Mouse (Mus musculus) stomach, embryonic 14.5 days (tissue): ENCODE measurements around the gene Sh2b2. TPM values are rescaled to one million over a fixed set of nuclear protein-coding genes. Genes with fewer than 3 reads are reported as not detected.

Experiments used
- ATAC-seq: fragments of 200-750 bp; cut with Nextera tagmentation; 2 replicates; pipeline ENCODE4 v1.8.0; 2017; ENCODE audit warnings: low read depth, moderate TSS enrichment; ENCODE audit not compliant: insufficient number of reproducible peaks, insufficient read depth, low FRiP score
- H3K27ac ChIP-seq: fragments of 300-500 bp; sonication (generic); 2 replicates; pipeline ENCODE4 v1.5.1; 2014; ENCODE audit warnings: mild to moderate bottlenecking, low read length, moderate library complexity, mixed read lengths
- H3K27me3 ChIP-seq: fragments of 300-500 bp; sonication (generic); 2 replicates; pipeline ENCODE4 v1.6.1; 2014; ENCODE audit warnings: low read length, control low read depth, mixed read lengths; ENCODE audit not compliant: control insufficient read depth, insufficient read depth
- H3K36me3 ChIP-seq: fragments of 300-500 bp; sonication (generic); 2 replicates; pipeline ENCODE4 v1.6.1; 2014; ENCODE audit warnings: mild to moderate bottlenecking, control low read depth, low read length, moderate library complexity, mixed read lengths; ENCODE audit not compliant: control insufficient read depth, insufficient read depth
- H3K4me1 ChIP-seq: fragments of 300-500 bp; sonication (generic); 2 replicates; pipeline ENCODE4 v1.6.1; 2014; ENCODE audit warnings: low read length, control low read depth, mixed read lengths; ENCODE audit not compliant: control insufficient read depth, insufficient read depth
- H3K4me2 ChIP-seq: fragments of 300-500 bp; sonication (generic); replicated peaks from 2 replicates; pipeline ENCODE4 v1.6.1; 2014; ENCODE audit warnings: low read depth, low read length, control low read depth
- H3K4me3 ChIP-seq: fragments of 300-500 bp; sonication (generic); 2 replicates; pipeline ENCODE4 v1.5.1; 2014; ENCODE audit warnings: low read depth, low read length, control low read depth
- H3K9ac ChIP-seq: fragments of 300-500 bp; sonication (generic); replicated peaks from 2 replicates; pipeline ENCODE4 v1.6.1; 2014; ENCODE audit warnings: low read depth, mild to moderate bottlenecking, control low read depth, low read length, moderate library complexity, mixed read lengths
- H3K9me3 ChIP-seq: fragments of 300-500 bp; sonication (generic); 2 replicates; pipeline ENCODE4 v1.6.1; 2016; ENCODE audit warnings: low read depth, low read length, control low read depth; ENCODE audit not compliant: control insufficient read depth
- WGBS: fragments of 180-500 bp; shearing (Covaris S2); extraction: QIAGEN DNeasy Blood & Tissue Kit; methylation state at CpG from one replicate; pipeline ENCODE4 v1.1.7; 2014; 5-methylcytosine and 5-hydroxymethylcytosine counted together
- polyA plus RNA-seq: library from polyadenylated mRNA; unstranded; fragments of >200 nt; fragmentation: Nextera tagmentation; extraction: Ambion mirVana; gene quantifications from 2 replicates; pipeline ENCODE4 v1.2.1, GENCODE M21; 2014

The Sh2b2 gene
- polyA plus RNA-seq, 1 experiment from 2014 or later, result 3.3 TPM

DNA sequence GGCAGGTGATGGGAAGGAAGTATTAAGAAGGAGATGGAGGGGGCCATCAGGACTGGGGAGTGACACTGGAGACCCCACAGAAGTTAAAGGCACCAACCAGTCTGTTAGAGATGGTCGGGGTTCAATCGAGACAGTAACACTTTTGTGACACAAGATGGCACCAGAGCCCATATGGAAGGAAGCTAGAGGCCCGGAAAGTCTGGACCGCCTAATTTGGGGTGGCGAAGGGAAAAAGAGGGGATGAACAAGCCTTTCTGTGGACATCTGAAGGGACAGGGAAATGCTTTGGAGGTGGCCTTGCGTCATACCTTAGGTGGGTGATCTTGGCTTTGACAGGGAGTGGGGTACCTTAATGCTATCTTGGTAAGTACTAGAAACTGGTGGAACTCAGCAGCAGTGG is 35.0 kb upstream of the Sh2b2 start:
- Histone ChIP-seq H3K4me3 (no peak overlapping the region), H3K4me2 (no peak overlapping the region), H3K4me1 (no peaks in the 10 kb centered on the region), H3K27me3 (no peaks in the 10 kb centered on the region), H3K27ac (no peak overlapping the region), H3K9ac (no peak overlapping the region), H3K36me3 (peaks cover 67% of the 10 kb centered on the region), H3K9me3 (no peaks in the 10 kb centered on the region)
- WGBS, result 66% methylated on average over 6 of the region's 6 CpGs
- no peak for ATAC-seq

DNA sequence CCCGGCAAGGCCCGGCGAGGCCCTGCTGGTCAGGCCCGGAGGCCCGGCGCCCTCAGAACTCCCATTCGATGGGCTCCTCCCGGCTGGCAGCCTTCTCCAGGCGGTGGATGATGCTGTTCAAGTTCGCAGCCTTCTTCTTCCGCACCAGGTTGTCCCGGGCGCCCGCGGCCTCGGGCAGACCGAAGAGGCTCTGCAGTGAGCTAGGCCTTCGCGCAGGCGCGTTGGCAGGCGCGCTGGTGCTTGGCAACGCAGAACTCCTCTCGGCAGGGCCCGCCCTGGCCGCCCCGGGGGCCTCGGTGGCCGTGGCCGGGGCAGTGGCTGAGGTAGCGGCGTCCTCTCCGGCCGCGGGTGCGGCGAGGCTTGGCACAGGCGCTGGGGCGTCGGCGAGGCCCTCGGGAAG is 28.4 kb upstream of the Sh2b2 start:
- Histone ChIP-seq H3K4me1 (no peaks in the 10 kb centered on the region), H3K4me3 (no peak overlapping the region), H3K9me3 (no peaks in the 10 kb centered on the region), H3K4me2 (no peak overlapping the region), H3K27ac (no peak overlapping the region), H3K36me3 (peaks cover 59% of the 10 kb centered on the region), H3K27me3 (no peaks in the 10 kb centered on the region), H3K9ac (no peak overlapping the region)
- WGBS, result 90% methylated on average over 40 of the region's 43 CpGs
- ATAC-seq, result no peak

DNA sequence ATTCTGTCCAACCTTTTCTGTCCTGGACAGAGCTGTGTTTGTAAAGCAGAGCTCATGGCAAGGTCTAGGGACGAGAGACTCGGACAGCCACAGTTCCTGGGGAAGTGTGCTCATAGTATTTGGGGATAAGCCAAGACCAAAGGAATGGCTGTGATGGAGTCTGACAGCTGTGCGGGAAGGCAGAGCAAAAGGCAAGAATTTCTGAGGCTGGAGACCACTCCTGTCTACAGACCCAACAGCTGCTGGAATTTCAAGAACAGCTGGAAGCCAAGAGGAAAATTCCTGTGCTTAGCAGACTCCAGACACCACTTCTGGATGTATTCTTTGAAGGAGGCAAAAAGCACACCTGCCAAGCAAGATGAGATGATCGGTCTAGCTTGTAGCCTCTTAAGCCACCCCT is 23.6 kb upstream of the Sh2b2 start:
- no peaks in the 10 kb centered on the region for H3K9me3 ChIP-seq
- H3K27me3 ChIP-seq, result no peaks in the 10 kb centered on the region
- no peak overlapping the region for H3K4me3 ChIP-seq
- H3K9ac ChIP-seq, result no peak overlapping the region
- no peak overlapping the region for H3K27ac ChIP-seq
- WGBS, result 63% methylated on average over 4 of the region's 4 CpGs
- H3K4me2 ChIP-seq, result no peak overlapping the region
- no peaks in the 10 kb centered on the region for H3K4me1 ChIP-seq
- ATAC-seq, result no peak
- H3K36me3 ChIP-seq, result peaks cover 19% of the 10 kb centered on the region

DNA sequence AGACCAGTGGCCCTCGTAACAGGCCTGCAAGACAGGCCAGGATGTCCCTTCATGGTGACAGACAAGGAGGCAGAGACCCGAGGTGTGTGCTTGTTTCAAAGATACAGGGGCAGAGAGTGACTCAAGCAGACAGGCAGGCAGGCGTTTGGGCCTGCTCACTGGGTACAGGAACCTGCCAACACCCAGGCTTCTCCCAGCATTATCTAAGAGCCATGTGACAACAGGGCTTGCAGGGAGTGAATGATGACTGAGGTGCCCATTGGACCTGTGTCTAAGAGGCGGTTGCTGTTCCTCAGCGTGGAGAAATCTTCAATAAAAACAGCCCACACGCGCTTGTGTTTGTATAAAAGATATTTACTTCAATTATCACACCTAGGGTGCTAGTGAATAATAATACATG is 19.7 kb upstream of the Sh2b2 start:
- Histone ChIP-seq H3K4me2 (no peak overlapping the region), H3K4me1 (no peaks in the 10 kb centered on the region), H3K27ac (no peak overlapping the region), H3K9me3 (no peaks in the 10 kb centered on the region), H3K4me3 (no peak overlapping the region), H3K27me3 (no peaks in the 10 kb centered on the region), H3K36me3 (no peaks in the 10 kb centered on the region), H3K9ac (no peak overlapping the region)
- no peak for ATAC-seq
- WGBS, result 68% methylated on average over 7 of the region's 7 CpGs

DNA sequence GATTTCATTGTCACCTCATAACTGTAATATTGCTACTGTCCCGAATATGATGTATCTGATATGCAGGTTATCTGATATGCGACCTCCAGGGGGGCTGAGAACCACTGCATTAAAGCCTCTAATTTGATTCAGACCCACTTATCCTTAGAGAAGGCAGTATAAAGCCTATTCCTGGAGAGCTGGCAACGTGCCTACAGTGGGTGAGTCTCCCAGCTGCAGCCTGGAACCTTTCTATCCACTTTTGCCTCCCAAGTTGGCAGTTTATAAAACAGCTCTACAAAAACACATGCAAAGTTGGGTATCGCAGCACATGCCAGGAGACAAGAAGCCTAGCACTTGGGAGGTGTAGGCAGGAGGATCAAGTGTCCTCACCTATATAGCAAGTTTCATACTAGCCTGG is 17.0 kb upstream of the Sh2b2 start:
- ATAC-seq, result no peak
- Histone ChIP-seq H3K4me1 (no peaks in the 10 kb centered on the region), H3K27me3 (no peaks in the 10 kb centered on the region), H3K9me3 (no peaks in the 10 kb centered on the region), H3K4me2 (no peak overlapping the region), H3K27ac (no peak overlapping the region), H3K36me3 (no peaks in the 10 kb centered on the region), H3K4me3 (no peak overlapping the region), H3K9ac (no peak overlapping the region)
- WGBS, result 82% methylated on average over 4 of the region's 4 CpGs

GRCm38 (mm10) chr5:136258919-136259318 is 12.6 kb upstream of the Sh2b2 start:
- H3K27me3 ChIP-seq, result no peaks in the 10 kb centered on the region
- H3K9me3 ChIP-seq, result no peaks in the 10 kb centered on the region
- H3K4me2 ChIP-seq, result no peak overlapping the region
- WGBS, result 31% methylated on average over 6 of the region's 6 CpGs
- H3K4me3 ChIP-seq, result no peak overlapping the region
- no peak overlapping the region for H3K27ac ChIP-seq
- no peaks in the 10 kb centered on the region for H3K36me3 ChIP-seq
- no peak overlapping the region for H3K9ac ChIP-seq
- peak; percentile 51; the same call in 1 of the 2 replicates for ATAC-seq
- H3K4me1 ChIP-seq, result no peaks in the 10 kb centered on the region

GRCm38 (mm10) chr5:136252899-136253298 is 6.5 kb upstream of the Sh2b2 start:
- H3K9me3 ChIP-seq, result no peaks in the 10 kb centered on the region
- H3K4me3 ChIP-seq, result no peak overlapping the region
- no peaks in the 10 kb centered on the region for H3K4me1 ChIP-seq
- H3K27me3 ChIP-seq, result no peaks in the 10 kb centered on the region
- 20% methylated on average over 17 of the region's 17 CpGs for WGBS
- H3K27ac ChIP-seq, result no peak overlapping the region
- H3K36me3 ChIP-seq, result no peaks in the 10 kb centered on the region
- H3K9ac ChIP-seq, result no peak overlapping the region
- no peak overlapping the region for H3K4me2 ChIP-seq
- ATAC-seq, result peak; percentile 38; the same call in 1 of the 2 replicates

GRCm38 (mm10) chr5:136251004-136251403 is 4.6 kb upstream of the Sh2b2 start:
- no peak overlapping the region for H3K9ac ChIP-seq
- H3K9me3 ChIP-seq, result no peaks in the 10 kb centered on the region
- no peak overlapping the region for H3K4me3 ChIP-seq
- H3K27me3 ChIP-seq, result no peaks in the 10 kb centered on the region
- no peak for ATAC-seq
- no peak overlapping the region for H3K4me2 ChIP-seq
- no peaks in the 10 kb centered on the region for H3K4me1 ChIP-seq
- no peaks in the 10 kb centered on the region for H3K36me3 ChIP-seq
- H3K27ac ChIP-seq, result no peak overlapping the region
- WGBS, result 57% methylated on average over 7 of the region's 7 CpGs

- no peak for ATAC-seq
- Histone ChIP-seq H3K36me3 (no peaks in the 10 kb centered on the region), H3K4me2 (no peak overlapping the region), H3K9ac (no peak overlapping the region), H3K4me3 (no peak overlapping the region), H3K27ac (no peak overlapping the region), H3K27me3 (no peaks in the 10 kb centered on the region), H3K9me3 (no peaks in the 10 kb centered on the region), H3K4me1 (peaks cover 5% of the 10 kb centered on the region; the same call in 1 of the 2 replicates)
- 65% methylated on average over 6 of the region's 6 CpGs for WGBS
Measured at GRCm38 (mm10) chr5:136248441-136248840, 2.1 kb upstream of the Sh2b2 start.
